Mouse (Mus musculus) c-Kit-positive CD71-positive TER-119-positive erythroid progenitor cells, embryonic 14.5 days (primary cell): ENCODE data around the gene Frem2.

ENCODE experiments used
- DNase-seq: peaks from one replicate; pipeline ENCODE4 v3.0.0-alpha.2; 2013; ENCODE audit warnings: low spot score

Gene Frem2

GRCm38 (mm10) chr3:53466481-53466880 lies 190.7 kb downstream of the Frem2 start:
- DNase-seq, result no peak

GRCm38 (mm10) chr3:53465330-53465729 lies 191.8 kb downstream of the Frem2 start:
- peak; percentile 13 for DNase-seq

GRCm38 (mm10) chr3:53464146-53464698 lies 192.9 kb downstream of the Frem2 start:
- peak; percentile 45 for DNase-seq
